Mouse (Mus musculus) spleen, adult 2 months (tissue): Measurements from ENCODE around the gene Zkscan17. TPM values are rescaled to one million over a fixed set of nuclear protein-coding genes. Genes with fewer than 3 reads are reported as not detected.

Source experiments
- DNase-seq, 2 experiments: peaks; one replicate each; pipeline versions ENCODE4 v3.0.0 to v3.0.0-alpha.2; 2012 to 2021; ENCODE audit warnings: low spot score in 2 of 2, low read depth in 1 of 2
- H3K27ac ChIP-seq: fragments of 200-500 bp; 2 replicates; pipeline ENCODE4 v1.5.1; 2012; ENCODE audit warnings: low read length, inconsistent platforms; ENCODE audit not compliant: insufficient read depth
- H3K27me3 ChIP-seq: fragments of 200-500 bp; 2 replicates; pipeline ENCODE4 v1.6.1; 2012; ENCODE audit warnings: mild to moderate bottlenecking, moderate library complexity, low read length, inconsistent platforms; ENCODE audit not compliant: control insufficient read depth, insufficient read depth
- H3K36me3 ChIP-seq: fragments of 200-500 bp; 2 replicates; pipeline ENCODE4 v1.6.1; 2012; ENCODE audit warnings: mild to moderate bottlenecking, low read length, inconsistent platforms; ENCODE audit not compliant: control insufficient read depth, insufficient read depth
- H3K4me1 ChIP-seq: fragments of 200-500 bp; 2 replicates; pipeline ENCODE4 v1.6.1; 2011; ENCODE audit warnings: inconsistent platforms; ENCODE audit not compliant: control insufficient read depth, insufficient read depth, insufficient read length
- H3K4me3 ChIP-seq: fragments of 200-500 bp; 2 replicates; pipeline ENCODE4 v1.5.1; 2011; ENCODE audit warnings: mild to moderate bottlenecking, inconsistent platforms; ENCODE audit not compliant: insufficient read depth, insufficient read length; ENCODE audit errors: extremely low read depth
- CTCF ChIP-seq: fragments of 200-500 bp; IDR thresholded peaks from 2 replicates; pipeline ENCODE4 v1.5.1; 2011; ENCODE audit warnings: mild to moderate bottlenecking, inconsistent platforms; ENCODE audit not compliant: insufficient read depth, insufficient read length, insufficient replicate concordance; ENCODE audit errors: extremely low read depth
- POLR2A ChIP-seq: fragments of 200-500 bp; IDR thresholded peaks from 2 replicates; pipeline ENCODE4 v1.6.1; 2011; ENCODE audit warnings: low read depth, low read length, inconsistent platforms
- WGBS: fragments of 180-500 bp; shearing (Covaris S2); methylation state at CpG from one replicate; pipeline ENCODE4 v1.1.7; 2018; 5-methylcytosine and 5-hydroxymethylcytosine counted together
- polyA plus RNA-seq: library from polyadenylated mRNA; depleted of rRNA; stranded (reverse); fragments of >200 nt; gene quantifications from 2 replicates; pipeline ENCODE4 v1.2.3, GENCODE M21; 2012

The Zkscan17 gene
- polyA plus RNA-seq, 1 experiment, result 8.8 TPM

DNA sequence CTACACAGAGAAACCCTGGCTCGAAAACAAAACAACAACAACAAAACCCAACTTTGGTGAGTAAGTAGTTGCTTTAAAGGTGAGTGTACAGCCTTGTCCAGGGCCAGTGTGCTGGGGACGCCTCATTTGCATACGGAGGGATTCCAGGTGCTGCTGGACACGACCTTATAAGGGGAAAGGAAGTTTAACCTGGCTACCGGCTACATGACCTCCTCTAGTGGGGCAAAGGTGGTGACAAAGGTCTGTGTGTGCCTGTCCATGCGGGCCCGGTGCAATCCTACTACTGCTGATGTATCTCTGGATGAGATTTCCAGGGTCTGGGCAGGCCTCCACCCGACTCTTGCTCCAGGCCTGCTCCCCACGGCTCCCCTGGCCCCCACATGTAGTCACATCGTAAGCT lies 13.8 kb downstream of the Zkscan17 start:
- 92% methylated on average over 10 of the region's 10 CpGs for WGBS
- Histone ChIP-seq H3K27ac (no peak overlapping the region), H3K36me3 (no peaks in the 10 kb centered on the region), H3K4me1 (no peaks in the 10 kb centered on the region), H3K4me3 (no peak overlapping the region), H3K27me3 (no peaks in the 10 kb centered on the region)
- TF ChIP-seq CTCF (no peak), POLR2A (no peak)
- DNase-seq, result no peak

DNA sequence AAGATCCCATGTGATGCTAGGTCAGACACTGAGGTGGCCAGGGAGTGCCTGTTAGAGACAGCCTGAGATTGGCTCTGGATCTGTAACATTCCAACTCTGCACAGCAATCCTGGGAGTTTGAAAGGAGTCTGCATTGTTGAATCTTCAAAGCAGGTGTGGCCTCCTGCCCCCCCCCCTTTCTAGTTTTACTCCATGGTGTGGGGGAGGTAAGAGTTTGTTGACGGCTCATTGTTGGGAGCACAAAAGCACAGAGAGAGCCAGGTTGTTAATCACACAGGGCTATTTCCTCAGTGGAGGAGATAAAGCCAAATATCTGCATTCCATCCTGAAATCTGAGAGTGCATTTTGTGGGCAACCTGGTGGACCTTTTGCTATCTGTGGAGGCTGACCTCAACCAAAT lies 15.0 kb downstream of the Zkscan17 start:
- H3K27ac ChIP-seq, result no peak overlapping the region
- WGBS, result 96% methylated on average over 1 of the region's 1 CpGs
- no peaks in the 10 kb centered on the region for H3K27me3 ChIP-seq
- no peak for DNase-seq
- H3K4me1 ChIP-seq, result peaks cover 1% of the 10 kb centered on the region; the same call in 1 of the 2 replicates
- no peak for TF ChIP-seq CTCF
- no peak for TF ChIP-seq POLR2A
- no peaks in the 10 kb centered on the region for H3K36me3 ChIP-seq
- no peak overlapping the region for H3K4me3 ChIP-seq

- H3K27ac ChIP-seq, result peak overlapping the region; percentile 48
- H3K36me3 ChIP-seq, result peaks cover 8% of the 10 kb centered on the region
Measured at GRCm38 (mm10) chr11:59506713-59507074, 19.9 kb downstream of the Zkscan17 start.

GRCm38 (mm10) chr11:59505839-59506712 lies 20.5 kb downstream of the Zkscan17 start:
- Histone ChIP-seq H3K36me3 (peaks cover 8% of the 10 kb centered on the region), H3K4me1 (peaks cover 5% of the 10 kb centered on the region), H3K4me3 (peak overlapping the region; percentile 77), H3K27me3 (no peaks in the 10 kb centered on the region; the same call in 1 of the 2 replicates), H3K27ac (peak overlapping the region; percentile 48)
- no peak for TF ChIP-seq CTCF
- peak; percentile 9 for TF ChIP-seq POLR2A
- 1% methylated on average over 71 of the region's 71 CpGs for WGBS
- peak; percentile 36 to 76 for DNase-seq

More at GRCm38 (mm10) chr11:59506713-59507074, 19.9 kb downstream of the Zkscan17 start:
- Histone ChIP-seq H3K27me3 (no peaks in the 10 kb centered on the region; the same call in 1 of the 2 replicates), H3K4me3 (peak overlapping the region; percentile 77), H3K4me1 (peaks cover 5% of the 10 kb centered on the region)
- DNase-seq, result no peak
- TF ChIP-seq POLR2A (no peak), CTCF (no peak)
- 10% methylated on average over 14 of the region's 14 CpGs for WGBS

- Histone ChIP-seq H3K4me3 (peak overlapping the region; percentile 77), H3K27ac (peak overlapping the region; percentile 44; the same call in 1 of the 2 replicates), H3K4me1 (peaks cover 5% of the 10 kb centered on the region), H3K36me3 (peaks cover 8% of the 10 kb centered on the region), H3K27me3 (no peaks in the 10 kb centered on the region; the same call in 1 of the 2 replicates)
- under 1% methylated on average over 21 of the region's 21 CpGs for WGBS
- TF ChIP-seq POLR2A (no peak), CTCF (no peak)
- peak in 1 of 2 experiments; percentile 57 for DNase-seq
Measured at GRCm38 (mm10) chr11:59505351-59505838, 21.2 kb downstream of the Zkscan17 start.

GRCm38 (mm10) chr11:59501978-59502700 lies 24.4 kb downstream of the Zkscan17 start:
- 34% methylated on average over 5 of the region's 5 CpGs for WGBS
- peaks cover 5% of the 10 kb centered on the region for H3K4me1 ChIP-seq
- no peak overlapping the region; the same call in 1 of the 2 replicates for H3K27ac ChIP-seq
- no peak overlapping the region for H3K4me3 ChIP-seq
- no peak for TF ChIP-seq CTCF
- TF ChIP-seq POLR2A, result no peak
- no peaks in the 10 kb centered on the region; the same call in 1 of the 2 replicates for H3K27me3 ChIP-seq
- peaks cover 19% of the 10 kb centered on the region for H3K36me3 ChIP-seq
- DNase-seq, result no peak

DNA sequence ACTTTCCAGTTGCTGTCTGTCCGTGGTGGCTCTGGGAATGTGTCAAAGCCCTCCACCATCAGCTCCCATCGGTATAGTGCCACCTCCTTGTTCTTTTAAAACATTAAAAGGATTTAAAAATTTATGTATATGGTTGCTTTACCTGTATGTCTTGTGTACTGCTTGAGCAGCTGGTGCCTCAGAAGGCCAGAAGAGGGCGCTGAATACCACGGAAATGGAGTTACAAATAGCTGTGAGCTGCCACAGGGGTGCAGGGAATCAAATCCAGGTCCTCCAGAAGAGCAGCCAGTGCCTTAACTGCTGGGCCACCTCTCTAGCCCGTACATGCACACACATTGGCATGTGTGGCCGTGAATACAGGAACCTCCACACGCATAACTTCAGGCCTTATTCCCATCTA lies 28.8 kb downstream of the Zkscan17 start:
- DNase-seq, result no peak
- no peak overlapping the region for H3K27ac ChIP-seq
- peaks cover 29% of the 10 kb centered on the region for H3K36me3 ChIP-seq
- H3K27me3 ChIP-seq, result no peaks in the 10 kb centered on the region
- TF ChIP-seq POLR2A (no peak), CTCF (no peak)
- WGBS, result 91% methylated on average over 7 of the region's 7 CpGs
- no peak overlapping the region for H3K4me3 ChIP-seq
- H3K4me1 ChIP-seq, result no peaks in the 10 kb centered on the region
